Mouse (Mus musculus) erythroblast, embryonic 14.5 days (primary cell): Measurements from ENCODE around the gene Gpr3.

Experiments
- GATA1 ChIP-seq: IDR thresholded peaks from 2 replicates; pipeline ENCODE4 v1.6.1; 2012; ENCODE audit warnings: low read length, inconsistent platforms, mixed read lengths
- TAL1 ChIP-seq: IDR thresholded peaks from 3 replicates; pipeline ENCODE4 v1.6.1; 2012; ENCODE audit warnings: low read length, inconsistent platforms, mixed read lengths

DNA sequence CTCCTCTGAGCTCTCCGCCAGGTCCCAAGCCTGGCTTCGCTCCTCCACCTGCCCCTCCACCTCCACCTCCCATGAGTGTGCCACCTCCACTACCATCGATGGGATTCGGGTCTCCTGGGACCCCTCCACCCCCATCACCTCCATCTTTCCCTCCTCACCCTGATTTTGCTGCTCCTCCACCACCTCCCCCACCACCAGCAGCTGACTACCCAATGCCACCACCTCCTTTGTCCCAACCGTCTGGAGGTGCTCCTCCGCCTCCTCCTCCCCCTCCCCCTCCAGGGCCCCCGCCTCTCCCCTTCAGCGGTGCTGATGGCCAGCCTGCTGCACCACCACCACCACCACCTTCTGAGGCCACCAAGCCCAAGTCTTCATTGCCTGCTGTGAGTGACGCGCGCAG, 17.9 kb downstream of the Gpr3 start:
- TF ChIP-seq GATA1 (no peak), TAL1 (no peak)
